Mouse (Mus musculus): ENCODE measurements around the gene Dcaf11. TPM values are rescaled to one million over a fixed set of nuclear protein-coding genes. Genes with fewer than 3 reads are reported as not detected.

Gene Dcaf11
- total RNA-seq, 2 experiments from 2014 or later = 86.3 to 87.5 TPM

DNA sequence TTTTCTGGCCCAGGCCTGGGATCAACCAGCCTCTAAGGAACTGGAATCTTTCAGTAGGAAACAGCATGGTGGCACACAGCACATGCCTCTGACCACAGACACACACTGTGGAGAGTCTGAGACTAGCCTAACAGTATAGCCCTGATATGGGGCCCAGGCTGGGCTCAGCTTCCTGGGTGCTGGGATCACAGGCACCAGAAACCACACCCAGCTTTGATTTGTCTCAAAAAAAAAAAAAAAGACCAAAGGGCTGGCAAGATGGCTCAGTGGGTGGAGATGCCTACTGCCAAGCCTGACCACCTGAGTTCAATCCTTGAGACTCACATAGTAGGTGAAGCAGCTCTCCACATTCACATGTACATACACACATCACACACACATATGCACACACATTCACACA lies 5.2 kb upstream of the Dcaf11 start:
- no peak for DNase-seq
- intact Hi-C loops (cut with DNase I) = no loop called here

- DNase-seq = no peak
- intact Hi-C loops (cut with DNase I) = no loop called here
These were observed 4.0 kb upstream of the Dcaf11 start for GRCm38 (mm10) chr14:55555788-55556187.

DNA sequence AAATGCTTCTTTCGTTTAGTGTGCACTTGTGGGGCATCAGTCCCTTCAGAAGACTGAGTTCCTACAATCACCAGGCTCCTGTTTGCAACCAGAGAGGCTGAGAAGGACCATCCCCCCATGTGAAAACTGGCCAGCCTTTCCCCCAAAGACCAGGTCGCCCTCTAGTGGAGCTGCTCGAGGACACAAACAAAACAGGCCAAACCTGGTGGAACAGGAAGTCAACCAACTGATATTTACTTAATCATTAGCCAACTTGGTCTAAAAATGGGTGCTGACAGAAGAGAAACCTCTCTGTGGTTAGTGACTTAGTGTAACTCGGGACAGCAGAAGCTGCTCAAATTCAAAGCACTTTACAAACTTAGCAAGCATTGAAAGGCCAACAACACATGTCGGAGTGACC lies 2.8 kb upstream of the Dcaf11 start:
- peak; percentile 84 to 94 for DNase-seq
- intact Hi-C loops (cut with DNase I) = loop anchor here (1.0 kb wide), 1 partner anchor 60 kb away; no protein-coding TSS in a partner anchor

DNA sequence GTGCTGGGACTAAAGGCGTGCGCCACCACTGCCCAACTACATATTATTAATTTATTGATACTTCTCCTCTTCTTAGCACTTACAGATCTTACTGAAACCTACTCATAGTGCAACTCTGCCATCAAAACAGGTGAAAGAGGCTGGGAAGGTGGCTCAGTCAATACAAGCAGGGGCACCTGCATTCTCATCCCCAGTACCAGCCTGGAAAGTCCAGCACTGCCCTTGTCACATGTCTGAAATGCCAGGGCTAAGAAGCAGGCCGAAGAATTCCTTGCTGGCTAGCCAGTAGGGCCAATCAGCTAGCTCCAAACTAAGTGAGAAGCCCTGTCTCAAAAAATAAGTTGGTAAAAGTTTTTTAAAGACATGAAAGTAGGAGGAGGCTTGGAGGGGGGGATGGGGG lies 2.2 kb upstream of the Dcaf11 start:
- no peak for DNase-seq
- intact Hi-C loops (cut with DNase I) = loop anchor here (1.0 kb wide), 1 partner anchor 60 kb away; no protein-coding TSS in a partner anchor

DNA sequence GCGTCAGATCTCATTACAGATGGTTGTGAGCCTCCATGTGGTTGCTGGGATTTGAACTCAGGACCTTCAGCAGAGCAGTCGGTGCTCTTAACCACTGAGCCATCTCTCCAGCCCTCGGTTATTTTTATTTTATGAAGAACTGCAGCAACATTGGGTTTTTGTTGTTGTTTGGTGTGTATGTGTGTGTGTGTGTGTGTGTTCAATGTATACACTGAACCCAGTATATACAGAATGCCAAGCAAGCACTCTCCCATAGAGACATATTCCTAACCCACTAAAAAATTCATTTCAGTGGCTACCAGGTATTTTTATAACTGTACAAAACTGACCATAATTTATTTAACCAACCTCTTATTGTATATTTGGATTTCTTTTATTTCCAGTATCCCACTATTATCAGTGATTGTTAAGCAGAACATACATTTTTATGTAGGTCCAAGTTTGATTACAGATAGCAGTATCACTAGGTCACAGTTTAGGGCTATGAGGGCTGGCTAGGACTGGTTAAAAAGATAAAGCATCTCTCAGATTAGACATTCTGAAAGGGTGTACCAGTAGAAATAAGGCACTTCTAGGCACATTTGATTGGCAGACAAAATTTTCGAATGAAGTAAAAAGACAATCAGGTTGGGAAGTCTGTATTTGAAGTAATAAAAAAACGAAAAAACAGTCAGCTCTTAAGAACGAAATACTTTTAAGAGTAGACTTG lies 912 bp upstream of the Dcaf11 start:
- no peak for DNase-seq
- intact Hi-C loops (cut with DNase I) = no loop called here

DNA sequence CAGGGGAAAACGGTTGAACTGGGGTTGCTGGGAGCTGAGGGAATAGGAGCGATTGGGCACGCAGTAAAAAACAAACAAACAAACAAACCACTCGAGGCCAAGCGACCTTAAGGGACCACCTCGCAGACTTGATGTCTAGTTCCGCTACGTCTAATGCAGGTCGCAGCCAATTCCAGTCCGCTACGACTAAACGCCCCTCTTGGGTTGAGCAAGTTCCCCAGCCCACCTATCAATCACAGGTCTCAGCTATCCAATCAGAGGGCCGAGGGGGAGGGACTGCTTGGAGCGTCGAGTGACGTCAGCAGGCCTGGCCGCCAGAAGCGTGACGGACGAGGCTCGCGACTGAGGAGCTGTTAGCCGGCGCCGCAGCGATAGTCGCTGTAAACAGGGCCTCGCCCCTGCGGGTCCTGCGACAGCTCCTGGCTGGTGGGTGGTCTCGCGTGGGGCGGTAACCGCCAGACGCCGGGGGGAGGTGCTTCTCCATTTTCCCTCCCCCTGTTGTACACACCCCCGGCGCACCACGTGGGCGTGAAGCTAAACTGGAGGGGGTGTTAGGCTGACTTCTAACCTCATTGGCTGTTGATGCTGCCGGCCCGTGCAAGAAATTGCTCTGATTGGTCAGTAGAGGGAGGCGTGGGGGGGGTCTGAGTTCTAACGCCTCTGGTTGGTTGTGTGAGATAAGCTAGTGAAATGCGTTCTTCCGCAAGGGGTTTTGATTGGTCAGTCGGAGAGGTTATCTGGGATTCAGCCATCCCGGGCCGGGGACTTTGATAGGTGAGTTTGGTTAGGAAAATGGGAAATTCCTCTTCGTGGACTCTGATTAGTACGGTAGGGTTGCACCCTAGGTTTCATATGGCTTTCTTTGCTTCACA lies 632 bp downstream of the Dcaf11 start, which contains the start of gene A730061H03Rik:
TSS of gene A730061H03Rik (minus strand) at position 205 of the 872 bp plus-strand sequence.
- DNase-seq = peak; percentile 98
- intact Hi-C loops (cut with DNase I) = loop anchor here (1.0 kb wide), 1 partner anchor 44 kb away; no protein-coding TSS in a partner anchor

DNA sequence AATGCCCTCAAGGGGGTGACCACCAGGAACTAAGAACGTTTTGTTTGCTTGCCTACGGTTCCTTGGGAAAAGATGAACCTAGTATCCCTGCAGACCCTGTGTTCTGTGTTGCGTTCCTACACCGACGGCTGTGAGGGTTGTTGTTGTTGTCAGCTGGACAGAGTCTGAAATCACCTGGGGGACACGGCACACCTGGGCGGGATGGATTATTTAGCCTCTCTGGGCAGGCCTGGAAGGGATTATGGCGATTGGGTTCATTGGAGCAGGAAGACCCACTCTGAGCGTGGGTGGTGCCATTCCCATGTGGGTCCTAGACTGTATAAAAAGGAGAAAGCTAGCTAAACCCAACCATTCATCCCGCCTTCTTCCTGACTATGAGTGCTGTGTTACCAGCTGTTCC lies 2.1 kb downstream of the Dcaf11 start:
- intact Hi-C loops (cut with DNase I) = no loop called here
- no peak for DNase-seq

DNA sequence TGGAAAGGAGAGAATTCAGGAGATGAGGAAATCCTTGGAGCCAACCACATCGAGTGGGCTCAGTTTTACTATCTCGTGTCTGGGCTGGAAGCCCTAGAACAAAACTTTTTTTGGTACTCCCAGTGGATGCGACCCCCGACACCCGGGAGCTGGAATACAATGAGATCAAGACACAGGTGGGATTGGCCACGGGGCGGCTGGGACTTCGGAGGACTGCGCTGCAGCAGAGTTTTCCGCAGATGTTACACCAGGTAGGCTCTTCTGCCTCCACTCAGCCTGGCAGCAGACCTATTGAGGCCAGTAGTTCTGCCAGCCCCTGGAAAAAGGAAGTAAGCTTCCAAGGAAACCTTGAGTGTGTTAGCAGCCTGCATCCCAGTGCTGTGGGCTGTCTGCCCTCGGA lies 3.4 kb downstream of the Dcaf11 start:
- no peak for DNase-seq

DNA sequence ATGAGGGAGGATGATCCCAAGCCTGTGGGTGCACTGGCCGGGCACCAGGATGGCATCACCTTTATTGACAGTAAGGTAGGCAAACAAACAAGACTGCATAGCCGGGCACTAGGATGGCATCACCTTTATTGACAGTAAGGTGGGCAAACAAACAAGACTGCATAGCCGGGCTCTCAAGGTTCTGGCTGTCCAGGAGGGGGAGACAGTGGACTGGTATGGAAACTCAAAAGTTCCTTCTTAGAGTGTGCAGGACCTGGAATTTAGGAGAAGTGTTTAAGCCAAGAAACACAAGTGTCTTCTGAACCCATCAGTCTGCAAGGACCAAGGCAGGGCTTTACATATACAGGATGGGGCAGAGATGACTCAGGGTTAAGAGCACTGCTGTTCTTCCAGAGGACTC lies 5.9 kb downstream of the Dcaf11 start:
- intact Hi-C loops (cut with DNase I) = no loop called here
- no peak for DNase-seq

More for the DNA sequence above, 3.4 kb downstream of the Dcaf11 start:
- intact Hi-C loops (cut with DNase I) = no loop called here

DNA sequence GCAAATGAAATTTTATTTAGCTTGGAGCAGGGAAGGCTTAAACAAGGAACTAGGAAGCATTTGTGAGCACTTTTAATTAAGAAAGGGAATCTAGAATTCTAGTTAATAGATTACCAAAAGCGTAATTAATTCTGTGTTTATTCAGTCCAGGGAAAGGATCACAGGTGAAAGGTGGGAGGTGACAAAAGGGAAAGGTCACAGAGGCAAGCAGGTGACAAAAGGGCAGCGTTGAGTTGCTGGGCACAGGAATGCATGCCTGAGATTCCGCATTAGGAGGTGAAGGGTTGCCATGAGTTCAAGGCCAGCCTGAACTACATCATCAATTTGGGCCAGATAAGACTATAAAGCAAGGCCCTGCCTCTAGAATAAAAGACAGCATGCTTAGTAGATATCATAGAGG lies 7.7 kb downstream of the Dcaf11 start:
- intact Hi-C loops (cut with DNase I) = no loop called here
- no peak for DNase-seq

GRCm38 (mm10) chr14:55570588-55570987 lies 10.8 kb downstream of the Dcaf11 start:
- no peak for DNase-seq
- intact Hi-C loops (cut with DNase I) = no loop called here

DNA sequence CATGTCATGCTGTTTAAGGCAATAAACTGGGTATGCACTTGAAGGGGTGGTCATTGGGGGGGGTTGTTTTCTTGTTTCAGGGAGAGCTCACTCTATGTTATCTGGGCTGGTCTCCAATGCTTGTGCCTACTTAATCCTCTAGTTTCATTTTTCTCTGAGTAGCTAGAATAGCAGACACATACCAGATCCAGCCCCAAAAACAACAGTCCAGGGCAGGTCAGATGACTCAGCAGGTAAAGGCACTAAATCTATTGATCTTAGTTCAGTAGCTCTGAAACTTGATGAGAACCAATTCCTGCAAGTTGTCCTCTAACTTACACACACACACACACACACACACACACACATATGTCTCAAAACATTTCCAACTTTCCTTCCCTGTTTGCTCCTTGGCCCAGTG lies 12.0 kb downstream of the Dcaf11 start:
- no peak for DNase-seq
- intact Hi-C loops (cut with DNase I) = no loop called here

DNA sequence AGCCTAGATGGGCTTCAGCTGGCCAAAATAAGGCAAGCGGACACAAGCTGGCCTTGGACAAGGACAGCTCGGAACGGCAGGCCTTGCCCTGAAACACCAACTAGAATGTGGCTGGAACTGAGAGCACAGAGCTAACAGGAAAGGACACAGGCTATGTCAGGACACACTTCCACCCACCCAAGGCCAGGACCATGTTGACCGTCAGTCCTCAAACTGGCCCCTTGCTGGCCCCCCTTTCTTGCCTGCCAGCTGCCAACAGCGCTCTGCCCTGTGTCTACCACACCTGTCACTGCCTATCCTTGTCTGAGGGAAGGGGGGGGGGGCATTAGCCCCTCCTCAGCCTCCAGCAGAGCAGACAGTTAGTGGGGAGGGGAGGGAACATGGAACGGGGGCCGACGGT lies 15.5 kb downstream of the Dcaf11 start, which contains the start of gene Fitm1:
TSS of gene Fitm1 (plus strand) at position 316 of the 400 bp plus-strand sequence.
- peak; percentile 82 to 83 for DNase-seq
- intact Hi-C loops (cut with DNase I) = no loop called here

GRCm38 (mm10) chr14:55575711-55576110 lies 15.9 kb downstream of the Dcaf11 start:
- intact Hi-C loops (cut with DNase I) = no loop called here
- DNase-seq = peak in 1 of 2 experiments; percentile 54

DNA sequence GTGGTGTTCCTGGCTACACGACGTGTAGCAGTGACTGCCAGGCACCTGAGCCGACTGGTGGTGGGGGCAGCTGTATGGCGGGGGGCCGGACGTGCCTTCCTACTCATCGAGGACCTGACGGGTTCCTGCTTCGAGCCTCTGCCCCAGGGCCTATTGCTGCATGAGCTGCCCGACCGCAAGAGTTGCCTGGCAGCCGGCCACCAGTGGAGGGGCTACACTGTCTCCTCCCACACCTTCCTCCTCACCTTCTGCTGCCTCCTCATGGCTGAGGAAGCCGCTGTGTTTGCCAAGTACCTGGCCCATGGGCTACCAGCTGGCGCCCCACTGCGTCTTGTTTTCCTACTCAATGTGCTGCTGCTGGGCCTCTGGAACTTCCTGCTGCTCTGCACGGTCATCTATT lies 16.6 kb downstream of the Dcaf11 start:
- DNase-seq = peak; percentile 42 to 52
- intact Hi-C loops (cut with DNase I) = no loop called here

DNA sequence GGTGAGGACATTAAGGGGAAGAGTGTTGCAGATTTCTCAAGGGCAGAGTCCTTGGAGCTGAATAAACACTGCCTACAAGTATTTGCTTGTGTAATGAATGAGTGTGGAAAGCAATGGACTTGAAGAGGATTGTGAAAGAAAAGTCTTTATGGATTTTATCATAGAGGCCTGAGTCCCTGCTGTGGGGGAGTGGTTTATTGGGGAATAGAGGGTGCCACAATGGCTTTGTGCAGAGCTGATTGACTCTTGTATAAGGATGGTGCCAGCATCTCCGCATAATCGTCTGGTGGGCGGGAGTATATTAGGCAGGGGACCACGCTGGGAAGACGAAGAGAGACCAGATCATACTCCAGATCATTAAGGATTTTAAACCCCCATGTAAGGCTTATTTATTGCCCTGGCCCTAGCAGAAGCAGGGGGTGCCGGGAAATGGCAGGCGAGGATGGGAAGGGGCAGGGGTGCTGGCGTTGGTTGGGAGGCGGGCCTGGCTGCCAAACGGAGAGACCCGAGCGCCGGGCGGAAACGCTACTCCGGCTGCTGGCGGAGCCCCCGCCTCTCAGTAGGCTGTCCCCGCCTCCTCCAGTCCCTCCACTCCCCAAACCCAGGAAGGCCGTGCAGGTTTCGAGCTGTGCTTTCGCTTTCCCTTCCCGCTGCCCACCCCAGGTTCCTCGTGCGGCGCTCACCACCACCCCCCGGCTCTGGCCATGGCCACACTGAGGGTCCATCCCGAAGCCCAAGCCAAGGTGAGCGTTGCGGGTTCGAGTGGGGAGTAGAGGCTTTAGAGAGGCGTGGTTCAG lies 18.3 kb downstream of the Dcaf11 start, which contains the start of gene Psme1:
TSS of gene Psme1 (plus strand) at position 253 of the 797 bp plus-strand sequence.
- intact Hi-C loops (cut with DNase I) = no loop called here
- peak; percentile 81 to 88 for DNase-seq

DNA sequence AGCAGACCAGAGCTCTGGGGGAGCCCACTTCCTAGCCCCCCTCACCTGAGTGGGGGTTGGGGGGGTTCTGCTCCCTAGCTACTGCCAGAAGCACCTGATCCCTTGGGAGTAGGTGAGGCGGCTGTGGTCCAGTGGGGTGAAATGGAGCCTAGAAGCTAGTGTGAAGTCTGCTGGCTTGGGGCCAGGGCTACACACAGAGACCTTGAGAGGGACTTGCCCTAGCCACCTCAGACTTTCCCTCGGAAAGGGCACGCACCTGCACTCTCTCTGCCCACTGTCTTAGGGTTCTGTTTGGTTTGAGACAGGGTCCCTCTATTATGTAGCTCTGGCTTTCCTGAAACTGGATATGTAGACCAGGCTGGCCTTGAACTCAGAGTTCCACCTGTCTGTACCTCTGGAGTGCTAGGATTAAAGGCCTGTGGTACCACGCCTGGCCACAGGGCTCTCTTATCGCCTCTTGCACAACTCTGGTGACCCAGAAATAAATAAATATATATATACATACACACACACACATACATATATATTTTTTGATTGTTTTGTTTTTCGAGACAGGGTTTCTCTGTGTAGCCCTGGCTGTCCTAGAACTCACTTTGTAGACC lies 19.0 kb downstream of the Dcaf11 start:
- peak; percentile 66 to 77 for DNase-seq
- intact Hi-C loops (cut with DNase I) = no loop called here

DNA sequence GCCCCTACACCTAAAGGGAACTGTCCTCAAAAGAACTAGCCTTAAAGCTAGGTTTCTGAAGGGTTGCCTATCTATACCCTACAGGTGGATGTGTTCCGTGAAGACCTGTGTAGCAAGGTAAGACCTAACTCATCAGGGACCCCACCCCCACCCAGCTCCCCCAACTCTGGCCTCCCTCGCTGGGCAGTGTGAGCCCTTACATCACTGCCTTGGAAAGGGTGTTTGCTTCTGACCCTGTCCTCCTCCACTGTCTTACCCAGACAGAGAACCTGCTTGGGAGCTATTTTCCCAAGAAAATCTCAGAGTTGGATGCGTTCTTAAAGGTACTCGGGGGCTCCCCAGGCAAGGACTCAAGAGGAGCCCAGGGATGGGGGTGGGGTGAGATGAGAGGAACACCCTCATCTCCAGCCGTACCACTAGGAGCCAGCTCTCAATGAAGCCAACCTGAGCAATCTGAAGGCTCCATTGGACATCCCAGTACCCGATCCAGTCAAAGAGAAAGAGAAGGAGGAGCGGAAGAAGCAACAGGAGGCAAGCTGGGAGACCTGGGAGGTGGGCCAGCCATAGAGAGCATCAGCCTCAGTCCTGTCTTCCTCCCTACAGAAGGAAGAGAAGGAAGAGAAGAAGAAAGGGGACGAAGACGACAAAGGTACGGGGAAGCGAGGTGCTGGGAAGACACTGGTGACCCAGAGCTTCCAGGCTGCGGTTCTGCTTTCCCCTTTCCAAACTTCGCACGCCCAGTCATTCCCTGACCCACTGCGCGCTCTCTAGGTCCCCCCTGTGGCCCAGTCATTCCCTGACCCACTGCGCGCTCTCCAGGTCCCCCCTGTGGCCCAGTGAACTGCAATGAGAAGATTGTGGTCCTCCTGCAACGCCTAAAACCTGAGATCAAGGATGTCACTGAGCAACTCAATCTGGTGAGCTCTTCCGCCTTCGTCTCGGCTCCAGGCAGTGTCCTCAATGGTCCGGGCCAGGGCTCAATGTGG lies 20.0 kb downstream of the Dcaf11 start:
- DNase-seq = no peak
- intact Hi-C loops (cut with DNase I) = no loop called here

GRCm38 (mm10) chr14:55580731-55581130 lies 20.9 kb downstream of the Dcaf11 start:
- intact Hi-C loops (cut with DNase I) = no loop called here
- no peak for DNase-seq
